Mouse (Mus musculus): ENCODE measurements around the gene Prrt1. TPM values are rescaled to one million over a fixed set of nuclear protein-coding genes. Genes with fewer than 3 reads are reported as not detected.
A peak's percentile ranks its signal among the peaks of the same experiment; 100 is the strongest.

Prrt1 gene
- total RNA-seq, 2 experiments from 2014 or later, result 78.2 to 81.9 TPM

DNA sequence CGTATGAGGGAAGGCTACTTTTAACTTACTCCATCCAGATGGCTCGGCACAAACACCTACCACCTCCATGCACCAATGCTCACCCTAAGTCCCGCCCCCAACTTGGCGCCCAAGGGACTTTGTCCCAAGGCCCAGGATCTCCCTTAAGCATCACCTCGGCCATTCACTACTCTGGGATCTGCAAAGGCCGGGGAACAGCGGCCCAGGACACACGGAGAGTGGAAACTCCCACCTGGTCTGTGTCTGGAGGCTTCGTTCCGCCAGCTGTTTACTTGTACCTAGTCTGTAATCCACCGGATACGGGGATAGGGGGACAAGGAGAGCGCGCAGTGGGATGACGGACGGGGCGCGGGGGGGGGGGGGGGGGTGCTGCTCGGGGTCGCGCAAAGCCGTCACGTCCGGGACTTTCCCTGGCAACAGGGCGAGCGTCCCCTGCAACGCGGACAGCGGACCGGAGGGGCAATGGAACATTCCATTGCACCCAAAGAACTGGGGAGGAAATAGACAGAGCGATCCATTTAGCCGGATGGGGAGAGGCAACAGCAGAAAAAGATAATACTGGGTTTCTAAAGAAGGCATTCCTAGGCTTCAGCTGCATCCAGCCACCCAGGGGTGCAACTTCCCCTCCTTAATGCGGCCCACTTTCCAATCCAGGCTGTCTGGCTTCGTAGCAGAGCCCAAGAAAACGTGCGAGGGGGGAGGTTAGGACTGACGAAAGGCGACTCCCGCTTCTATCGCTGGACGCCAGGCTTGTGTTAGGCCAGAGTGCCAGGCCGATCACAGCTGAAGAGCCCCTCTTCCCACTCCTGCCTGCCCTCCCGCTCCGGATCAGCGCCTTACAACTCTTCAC lies 2.0 kb upstream of the Prrt1 start:
- intact Hi-C loops (cut with DNase I), result no loop called here
- peak; percentile 92 for DNase-seq

DNA sequence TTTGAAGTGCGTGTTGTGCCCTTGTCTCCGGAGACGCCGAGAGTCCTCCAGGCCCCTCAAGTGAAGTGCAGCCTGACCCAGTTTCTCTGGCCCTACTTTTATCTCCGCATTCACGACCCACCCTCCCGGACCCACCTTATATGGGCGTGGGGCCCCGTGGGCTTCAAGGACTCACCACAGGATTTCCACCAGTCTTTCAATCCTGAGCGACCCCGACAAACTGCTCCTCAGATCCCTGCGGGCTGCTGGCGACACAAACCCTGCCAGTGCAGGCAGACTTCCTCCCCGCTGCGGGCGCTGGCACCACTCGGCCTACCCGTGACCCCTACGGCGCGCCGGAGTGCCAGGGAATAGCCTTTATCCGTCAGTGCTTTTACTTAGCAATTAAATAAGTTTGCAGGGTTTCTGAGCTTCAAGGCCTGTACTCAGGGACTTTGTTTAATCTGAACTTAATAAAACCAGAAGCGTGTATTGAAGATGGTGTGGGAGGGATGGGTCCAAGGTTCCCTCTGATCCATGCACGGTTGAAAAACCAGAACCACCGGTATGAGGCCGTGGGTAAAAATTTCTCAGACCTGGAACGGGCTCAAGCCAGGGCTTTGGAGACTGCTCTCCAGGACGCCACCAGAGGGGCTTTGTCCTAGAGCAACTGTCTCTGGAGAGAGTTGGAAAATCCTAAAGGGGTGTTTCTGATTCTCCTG lies 1.2 kb upstream of the Prrt1 start, which contains the start of gene Ppt2:
Gene Ppt2, minus strand, starts transcription at position 568 of the 701 bp plus-strand sequence.
- DNase-seq, result no peak
- intact Hi-C loops (cut with DNase I), result no loop called here

DNA sequence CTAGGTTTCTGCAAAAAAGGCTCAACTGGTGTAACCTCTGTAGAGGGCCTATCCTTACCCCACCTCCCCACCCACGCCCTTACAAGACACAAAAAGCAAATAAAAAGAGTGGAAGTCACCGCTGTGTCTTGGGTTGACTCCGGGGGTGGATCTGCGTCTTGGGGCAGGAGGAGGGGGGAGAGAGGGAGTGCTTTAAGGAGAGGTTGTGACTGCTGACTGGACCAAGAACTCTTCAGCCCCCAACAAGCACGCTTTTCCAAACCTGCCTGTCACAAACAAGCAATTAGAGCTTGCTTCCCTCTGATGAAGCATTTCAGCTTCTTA lies 727 bp upstream of the Prrt1 start:
- intact Hi-C loops (cut with DNase I), result no loop called here
- DNase-seq, result no peak

DNA sequence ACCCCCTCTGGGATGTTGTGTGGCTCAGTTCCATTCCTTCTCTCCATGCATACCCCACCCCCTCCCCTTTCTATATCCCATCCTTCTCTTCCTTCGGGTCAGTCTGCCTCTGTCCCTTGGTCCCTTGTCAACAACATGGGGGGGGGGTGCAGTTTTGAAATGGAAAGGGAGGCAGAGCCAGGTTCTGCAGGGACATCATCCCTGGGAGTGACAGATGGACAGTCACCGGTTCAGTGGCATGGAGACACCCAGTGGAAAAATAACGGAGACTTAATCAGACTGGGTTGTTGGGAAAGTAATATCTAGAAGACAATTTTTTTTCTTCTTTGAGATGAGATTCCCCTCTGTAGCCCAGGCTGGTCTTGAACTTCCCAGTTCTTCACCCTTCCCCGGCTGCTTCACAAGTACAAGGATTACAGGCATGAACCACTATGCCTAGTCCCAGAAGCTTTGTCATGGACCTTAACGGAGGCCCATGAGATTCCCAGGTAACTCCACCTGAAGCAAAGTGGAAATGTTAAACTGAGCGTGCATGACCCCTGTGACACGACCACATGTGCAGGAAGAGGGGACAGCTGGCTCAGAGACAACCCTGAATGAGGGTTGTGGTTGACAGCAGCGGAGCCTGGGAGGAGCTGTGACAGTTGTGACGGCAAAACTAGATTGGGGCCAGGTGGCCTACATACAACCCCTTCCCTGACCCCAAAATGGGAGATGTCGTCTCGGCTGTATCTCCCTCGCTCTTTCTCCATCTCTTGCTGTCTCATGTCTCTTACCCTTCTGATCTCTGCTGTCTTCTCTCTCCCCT lies 667 bp downstream of the Prrt1 start:
- intact Hi-C loops (cut with DNase I), result no loop called here
- no peak for DNase-seq

DNA sequence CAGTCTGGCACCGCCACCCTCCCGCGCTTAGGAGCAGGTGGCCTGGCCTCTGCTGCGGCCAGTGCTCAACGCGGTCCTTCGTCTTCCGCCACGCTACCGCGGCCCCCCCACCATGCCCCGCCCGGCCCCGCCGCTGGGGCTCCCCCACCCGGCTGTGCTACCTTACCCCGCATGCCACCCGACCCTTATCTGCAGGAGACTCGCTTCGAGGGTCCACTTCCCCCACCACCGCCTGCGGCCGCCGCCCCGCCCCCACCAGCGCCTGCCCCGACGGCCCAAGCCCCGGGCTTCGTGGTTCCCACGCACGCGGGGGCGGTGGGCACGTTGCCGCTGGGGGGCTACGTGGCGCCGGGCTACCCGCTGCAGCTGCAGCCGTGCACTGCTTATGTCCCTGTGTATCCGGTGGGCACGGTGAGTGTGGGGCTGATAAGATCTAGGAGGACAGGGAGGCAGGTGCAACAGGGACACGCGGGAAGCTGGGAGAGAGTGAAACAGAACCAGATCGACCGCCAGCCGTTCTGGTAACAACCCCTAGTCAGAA lies 1.5 kb downstream of the Prrt1 start:
- DNase-seq, result no peak
- intact Hi-C loops (cut with DNase I), result no loop called here

DNA sequence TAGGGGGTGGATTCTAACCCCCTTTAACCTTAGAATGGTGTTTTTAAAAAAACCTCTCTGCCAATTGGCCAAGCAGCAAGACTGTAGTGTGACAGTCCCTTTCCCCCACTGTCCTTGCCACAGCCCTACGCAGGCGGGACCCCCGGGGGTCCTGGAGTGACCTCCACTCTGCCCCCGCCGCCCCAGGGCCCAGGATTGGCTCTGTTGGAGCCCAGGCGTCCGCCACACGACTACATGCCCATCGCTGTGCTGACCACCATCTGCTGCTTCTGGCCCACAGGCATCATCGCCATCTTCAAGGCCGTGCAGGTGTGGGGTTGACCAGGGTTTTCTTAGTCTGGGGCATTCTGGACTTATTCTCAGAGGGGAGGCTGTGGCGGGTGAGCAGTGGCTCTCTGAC lies 2.3 kb downstream of the Prrt1 start:
- intact Hi-C loops (cut with DNase I), result no loop called here
- no peak for DNase-seq

DNA sequence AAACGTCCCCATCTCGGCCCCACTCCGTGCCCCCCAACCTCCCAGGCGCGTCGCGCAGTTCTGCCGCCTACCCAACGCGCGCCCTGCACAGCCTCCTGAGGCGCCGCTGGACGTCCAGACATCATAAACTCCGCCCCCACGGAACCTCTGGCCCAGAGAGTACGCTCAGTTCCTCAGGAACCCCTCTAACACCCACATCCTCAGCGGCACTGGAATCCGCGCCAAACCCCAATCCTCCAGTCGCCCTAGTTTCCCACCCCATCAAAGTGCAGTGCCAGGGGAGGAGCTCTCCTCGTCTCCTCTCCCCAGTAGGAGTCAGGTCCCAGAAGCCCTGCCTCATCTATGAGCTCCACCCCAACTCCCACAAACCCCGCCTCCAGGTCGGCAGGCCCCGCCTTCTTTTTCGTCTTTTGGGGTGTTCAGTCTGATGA lies 2.9 kb downstream of the Prrt1 start:
- intact Hi-C loops (cut with DNase I), result no loop called here
- DNase-seq, result peak; percentile 55

DNA sequence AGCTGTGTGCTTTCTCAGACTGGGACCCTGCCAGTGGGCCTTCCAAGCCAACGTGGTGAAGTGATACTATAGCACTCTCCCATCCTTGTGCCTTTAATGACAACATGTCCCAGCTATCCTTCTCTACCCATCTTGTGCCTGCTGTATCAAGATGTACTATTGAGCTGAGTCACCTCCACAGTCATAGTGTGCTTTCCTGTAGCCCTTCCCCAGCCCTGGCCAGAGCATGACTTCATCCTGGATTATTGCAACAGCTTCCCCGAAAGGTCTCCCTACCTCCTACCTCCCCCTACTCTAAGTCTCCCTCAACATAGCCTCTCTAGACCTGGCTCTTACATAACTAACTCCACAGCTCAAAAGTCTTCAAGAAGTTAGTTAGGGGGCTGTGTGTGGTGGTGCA lies 6.3 kb downstream of the Prrt1 start:
- intact Hi-C loops (cut with DNase I), result no loop called here
- no peak for DNase-seq

DNA sequence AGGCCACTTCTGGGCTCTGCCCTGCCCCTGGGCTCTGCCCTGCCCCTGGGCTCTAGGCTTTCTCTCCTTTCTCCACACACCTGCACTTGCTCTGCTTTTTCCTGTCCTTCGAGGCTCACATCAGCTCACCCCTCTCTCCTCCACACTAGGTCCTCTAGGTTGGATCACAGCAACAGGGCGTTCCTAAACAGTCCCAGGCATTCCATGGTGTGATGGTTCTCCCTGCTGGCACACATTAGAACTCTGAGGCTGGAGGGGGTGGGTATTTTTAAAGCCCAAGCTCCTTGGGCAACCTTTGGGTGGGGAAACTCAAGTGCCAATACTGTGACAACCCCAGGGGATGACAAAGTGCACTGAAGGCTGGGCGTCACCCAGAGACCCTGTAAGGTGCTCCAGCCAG lies 8.1 kb downstream of the Prrt1 start:
- intact Hi-C loops (cut with DNase I), result no loop called here
- DNase-seq, result no peak

DNA sequence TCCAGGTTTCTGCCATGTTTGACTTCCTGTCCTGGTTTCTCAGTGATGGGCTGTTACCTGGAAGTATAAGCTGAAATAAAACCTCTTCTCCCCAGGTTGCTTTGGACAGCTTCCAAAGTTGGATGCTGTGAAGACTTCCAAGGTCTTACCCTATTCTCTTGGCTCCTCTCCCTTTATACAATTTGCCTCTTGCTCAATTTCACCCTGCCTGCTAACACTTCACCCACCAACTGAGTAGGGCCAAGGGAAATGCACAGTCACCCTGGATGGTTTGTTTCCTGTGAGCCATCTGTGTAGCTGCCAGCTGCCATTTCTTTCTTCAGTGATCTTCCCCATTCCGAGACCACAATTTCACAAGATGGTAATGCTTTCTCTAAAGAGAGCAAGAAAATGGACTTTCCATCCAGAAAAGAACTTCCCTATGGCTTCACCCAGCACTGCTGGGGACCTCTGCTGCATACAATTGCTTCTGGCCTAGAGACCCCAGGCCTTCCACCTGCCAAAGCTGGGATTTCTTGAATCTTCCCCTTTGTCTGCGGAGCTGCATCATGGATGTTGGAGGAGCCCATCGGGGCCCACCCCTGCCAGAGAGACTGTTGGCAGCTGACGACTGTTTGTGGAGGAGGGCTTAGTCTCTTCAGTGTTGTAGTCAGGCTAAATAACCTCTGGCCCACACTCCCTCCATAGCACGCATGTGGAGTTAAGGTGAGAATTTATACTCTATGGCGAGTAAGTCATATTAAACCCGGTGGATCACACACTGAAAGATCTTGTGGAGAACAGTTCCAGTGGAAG lies 10.3 kb downstream of the Prrt1 start:
- DNase-seq, result no peak
- intact Hi-C loops (cut with DNase I), result no loop called here

DNA sequence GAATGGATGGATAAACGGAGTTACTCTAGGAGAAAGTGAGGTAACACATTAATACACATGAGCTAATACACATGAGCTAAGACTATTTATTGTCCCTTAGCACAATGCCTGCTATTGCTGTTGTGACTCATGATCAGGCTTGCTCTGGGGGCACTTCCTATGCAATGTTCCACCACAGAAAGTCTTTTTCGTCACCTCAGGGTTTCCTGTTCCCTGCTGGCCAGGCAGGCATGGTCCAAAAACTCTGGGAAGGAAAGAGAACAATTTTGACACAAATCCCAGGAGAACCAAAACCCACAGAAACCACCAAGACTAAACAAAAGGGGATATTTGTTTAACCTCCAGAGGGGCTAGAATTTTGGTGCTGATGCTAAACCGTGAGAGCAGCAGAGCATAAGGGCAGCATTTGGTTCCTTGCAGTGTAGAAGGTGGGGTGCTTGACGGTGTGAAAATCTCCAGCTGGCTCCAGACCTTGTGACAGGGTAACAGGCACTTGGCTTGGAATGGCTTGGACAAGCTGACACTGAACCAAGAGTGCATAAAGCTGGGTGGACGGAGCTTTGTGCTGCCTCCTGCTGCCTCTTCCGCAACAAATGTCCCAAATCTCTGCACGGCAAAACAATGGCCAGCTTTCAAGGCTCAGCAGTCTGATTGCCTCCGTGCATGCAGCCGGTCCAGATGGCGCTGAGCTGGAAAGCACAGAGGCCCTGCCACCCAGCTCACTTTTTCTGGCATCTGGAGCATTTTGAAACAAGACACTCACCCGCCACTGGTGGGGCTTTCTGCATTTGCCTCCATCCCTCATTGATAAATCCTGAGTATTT lies 11.7 kb downstream of the Prrt1 start:
- DNase-seq, result peak; percentile 80
- intact Hi-C loops (cut with DNase I), result no loop called here

DNA sequence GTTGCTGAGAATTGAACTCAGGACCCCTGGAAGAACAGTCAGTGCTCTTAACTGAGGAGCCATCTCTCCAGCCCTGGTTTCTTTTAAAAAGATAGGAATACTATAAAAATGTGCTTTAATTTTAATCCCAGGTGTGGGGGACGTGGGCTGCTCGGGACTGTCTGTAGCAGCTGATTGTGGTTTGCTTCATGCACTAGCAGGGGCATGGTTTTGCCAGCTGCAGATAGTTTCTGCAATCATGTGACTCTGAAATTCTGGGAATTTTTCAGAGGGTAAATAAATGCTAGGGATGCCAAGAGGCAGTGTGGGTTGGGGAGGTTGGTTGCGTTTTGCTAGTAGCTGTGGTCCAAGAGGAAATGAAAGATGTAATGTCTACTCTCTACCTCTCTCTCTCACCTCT lies 12.6 kb downstream of the Prrt1 start:
- DNase-seq, result no peak
- intact Hi-C loops (cut with DNase I), result no loop called here

DNA sequence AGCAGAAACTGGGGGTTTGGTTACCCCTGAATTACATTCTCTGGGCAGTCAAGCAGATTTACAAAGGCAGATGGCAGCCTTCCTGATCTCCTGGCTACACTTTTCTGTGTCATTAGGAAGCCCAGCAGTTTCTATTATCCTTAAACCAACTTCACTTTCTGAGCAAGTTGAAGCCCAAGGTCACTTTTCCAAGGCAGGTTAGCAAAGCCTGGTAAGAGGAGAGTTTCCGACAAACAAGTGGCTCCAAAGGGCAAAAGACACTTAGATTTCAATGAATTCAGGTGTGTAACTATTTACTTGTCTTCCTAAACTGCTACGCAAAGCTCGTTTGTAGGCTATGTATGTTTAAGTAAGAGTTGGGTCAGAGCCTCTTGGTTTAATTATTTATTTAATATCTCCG lies 14.0 kb downstream of the Prrt1 start:
- intact Hi-C loops (cut with DNase I), result no loop called here
- DNase-seq, result no peak

DNA sequence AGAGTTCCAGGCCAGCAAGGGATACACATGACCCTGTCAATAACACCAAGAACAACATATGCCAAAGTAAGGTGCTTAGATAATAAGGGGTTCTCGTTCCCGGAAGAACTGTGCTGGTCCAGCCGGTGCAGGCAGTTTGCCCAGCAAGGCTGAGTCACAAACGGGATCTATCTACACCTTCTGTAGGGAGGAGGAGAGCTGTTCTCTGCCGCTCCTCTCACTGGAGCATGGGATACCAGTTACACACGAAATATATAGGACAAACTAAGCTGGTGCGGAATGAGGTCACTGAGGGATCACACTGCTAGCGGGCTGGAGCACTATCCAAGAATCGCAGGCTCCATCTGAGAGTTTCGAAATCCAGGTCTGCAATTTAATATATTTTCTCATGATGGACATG lies 14.6 kb downstream of the Prrt1 start:
- DNase-seq, result no peak
- intact Hi-C loops (cut with DNase I), result no loop called here

DNA sequence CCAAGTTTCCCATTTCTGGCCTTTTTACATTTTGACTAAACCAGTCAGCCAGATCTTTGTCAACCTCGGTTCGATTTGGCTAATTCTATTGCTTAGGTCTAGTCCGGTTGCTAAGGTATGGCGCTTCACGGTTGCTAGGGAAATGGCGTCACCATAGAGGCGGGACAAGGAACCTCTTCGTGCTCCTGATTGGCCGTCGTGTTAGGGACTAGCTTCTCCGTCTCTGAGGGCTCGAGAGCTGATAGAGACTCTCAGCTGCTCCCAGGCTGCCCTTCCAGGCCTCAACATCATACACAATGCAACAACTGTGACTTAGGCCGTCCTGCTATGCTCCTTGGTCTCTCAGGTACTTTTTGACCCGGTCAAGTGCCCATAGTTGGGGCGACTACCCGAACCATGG lies 15.3 kb downstream of the Prrt1 start, which contains the start of gene Fkbpl:
Gene Fkbpl, plus strand, starts transcription at position 157 of the 400 bp plus-strand sequence.
- intact Hi-C loops (cut with DNase I), result no loop called here
- peak; percentile 93 for DNase-seq

DNA sequence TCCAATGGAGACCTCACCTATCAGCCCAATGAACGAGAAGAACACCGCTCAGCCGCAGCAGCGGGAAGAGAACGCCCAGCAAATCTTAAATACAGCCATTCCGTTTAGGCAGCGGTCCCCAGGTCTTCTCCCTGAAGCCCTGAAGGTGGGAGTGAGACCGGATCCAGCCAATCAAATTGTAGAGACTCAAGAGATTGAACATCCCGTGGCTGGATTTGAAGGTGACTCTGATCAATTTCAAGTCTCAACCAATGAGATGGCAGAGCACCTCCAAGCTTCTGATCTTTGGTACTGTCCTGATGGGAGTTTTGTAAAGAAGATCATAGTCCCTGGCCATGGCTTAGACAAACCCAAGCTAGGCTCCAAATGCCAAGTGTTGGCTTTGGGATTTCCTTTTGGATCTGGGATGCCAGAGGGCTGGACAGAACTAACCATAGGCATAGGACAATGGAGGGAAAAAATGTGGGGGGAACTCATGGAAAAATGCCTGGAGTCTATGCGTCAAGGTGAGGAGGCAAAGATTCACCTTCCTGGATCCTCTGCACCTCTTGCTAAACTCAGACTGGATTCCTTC lies 16.0 kb downstream of the Prrt1 start:
- DNase-seq, result no peak
- intact Hi-C loops (cut with DNase I), result no loop called here

DNA sequence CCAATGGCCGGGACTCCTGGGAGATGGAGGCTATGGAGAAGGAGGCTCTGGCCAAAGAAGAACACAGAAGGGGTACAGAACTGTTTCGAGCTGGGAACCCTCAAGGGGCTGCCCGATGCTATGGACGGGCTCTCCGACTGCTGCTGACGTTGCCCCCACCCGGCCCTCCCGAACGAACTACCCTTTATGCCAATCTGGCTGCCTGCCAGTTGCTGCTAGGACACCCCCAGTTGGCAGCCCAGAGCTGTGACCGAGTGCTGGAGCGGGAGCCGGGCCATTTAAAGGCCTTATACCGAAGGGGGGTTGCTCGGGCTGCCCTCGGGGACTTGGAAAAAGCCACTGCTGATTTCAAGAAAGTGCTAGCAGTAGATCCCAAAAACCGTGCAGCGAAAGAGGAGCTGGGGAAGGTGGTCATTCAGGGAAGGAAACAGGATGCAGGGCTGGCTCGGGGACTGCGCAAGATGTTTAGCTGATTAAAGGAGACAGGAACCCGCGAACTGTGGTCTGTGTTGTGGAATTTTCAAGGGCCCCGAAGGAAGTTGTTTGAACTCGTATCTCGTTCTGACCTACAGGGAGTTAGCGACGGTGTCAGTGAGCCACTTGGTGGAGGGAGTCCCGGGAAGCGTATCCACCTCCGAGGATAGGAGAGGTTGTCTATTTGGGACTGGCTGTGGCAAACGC lies 16.6 kb downstream of the Prrt1 start:
- intact Hi-C loops (cut with DNase I), result no loop called here

More for the DNA sequence above, 16.6 kb downstream of the Prrt1 start:
- no peak for DNase-seq
